8 mouse cellular contexts compared by ENCODE assay signal in genomic region chr17:23610361-23610800, GRCm38 (mm10). TPM values are rescaled to one million over a fixed set of nuclear protein-coding genes. Genes with fewer than 3 reads are reported as not detected.
DNase-seq lines count a peak whose midpoint lies in the region; ATAC-seq lines count a peak whose summit lies in the region.

No protein-coding gene starts in this region.

- no peak overlapping the region for H3K27ac ChIP-seq in heart, embryonic 16.5 days (ENCODE audit: low read length)

- no peak overlapping the region for H3K4me2 ChIP-seq in heart, embryonic 16.5 days (ENCODE audit: low read depth, low read length)

- no peaks in the 10 kb centered on the region for H3K36me3 ChIP-seq in heart, embryonic 16.5 days (ENCODE audit: control insufficient read depth, insufficient read depth)

- peak; percentile 28 for DNase-seq in layer of hippocampus, adult 11-12 months (ENCODE audit: low spot score)
- DNase-seq in layer of hippocampus, adult 9-10 months (ENCODE audit: low spot score), result no peak
- peak; percentile 85 for DNase-seq in MN1 (ENCODE audit: low spot score)
- peak; percentile 77 to 84 for DNase-seq in cerebellum, postnatal 14 days
- DNase-seq in layer of hippocampus, postnatal 14 days (ENCODE audit: low spot score in 2 of 2), result peak; percentile 13 to 26
- peak; percentile 79 to 88 for DNase-seq in thymus, adult 18-20 months

- ATAC-seq in heart, embryonic 16.5 days (replicated peaks; ENCODE audit: extremely low read depth, insufficient read depth, low FRiP score), result peak; percentile 79
- peak; percentile 88 for ATAC-seq in monocyte, adult 5-6 weeks (replicated peaks; ENCODE audit: insufficient number of reproducible peaks, low FRiP score, low TSS enrichment, poor library complexity, severe bottlenecking)

- H3K4me3 ChIP-seq in heart, embryonic 16.5 days (ENCODE audit: low read length), result no peak overlapping the region

- WGBS in heart, embryonic 16.5 days, result 70% methylated on average over 28 of the region's 28 CpGs

- H3K4me1 ChIP-seq in heart, embryonic 16.5 days (ENCODE audit: control insufficient read depth, insufficient read depth, low read length), result no peaks in the 10 kb centered on the region

- H3K9ac ChIP-seq in heart, embryonic 16.5 days (ENCODE audit: low read length), result no peak overlapping the region

- H3K27me3 ChIP-seq in heart, embryonic 16.5 days (ENCODE audit: control insufficient read depth, insufficient read depth, low read length), result no peaks in the 10 kb centered on the region

- H3K9me3 ChIP-seq in heart, embryonic 16.5 days (replicated peaks; ENCODE audit: control insufficient read depth, low read length), result no peaks in the 10 kb centered on the region

RNA-seq across cellular contexts. Expression of gene Zscan10, which starts 9.7 kb away (rescaled TPM):
- not detected in 2 replicates for polyA plus RNA-seq in heart, embryonic 16.5 days (2015; fragmentation: Nextera tagmentation; extraction: Ambion mirVana)
- under 1 TPM in 1 of 2 experiments, not detected in 1; 0.36 TPM for total RNA-seq in layer of hippocampus, postnatal 14 days (2021)
- total RNA-seq in monocyte, adult 5-6 weeks (2017), result not detected in 3 replicates

RNA-seq across cellular contexts. Expression of gene Zfp13, which starts 11.1 kb away (rescaled TPM):
- polyA plus RNA-seq in heart, embryonic 16.5 days (2015; fragmentation: Nextera tagmentation; extraction: Ambion mirVana), result 7.3 and 8.5 TPM in 2 replicates
- 10 to 100 TPM; 29.8 to 30.1 TPM for total RNA-seq in layer of hippocampus, postnatal 14 days (2021)
- total RNA-seq in monocyte, adult 5-6 weeks (2017), result not detected in 3 replicates

RNA-seq across cellular contexts. Expression of gene Mmp25, which starts 34.7 kb away (rescaled TPM):
- polyA plus RNA-seq in heart, embryonic 16.5 days (2015; fragmentation: Nextera tagmentation; extraction: Ambion mirVana), result 0.24 and 0.25 TPM in 2 replicates
- under 1 TPM; 0.85 to 0.86 TPM for total RNA-seq in layer of hippocampus, postnatal 14 days (2021)
- total RNA-seq in monocyte, adult 5-6 weeks (2017), result 0.29 to 4.9 TPM (median 3.0 TPM) in 3 replicates

RNA-seq across cellular contexts. Expression of gene Zfp213, which starts 46.3 kb away (rescaled TPM):
- polyA plus RNA-seq in heart, embryonic 16.5 days (2015; fragmentation: Nextera tagmentation; extraction: Ambion mirVana), result 12.9 and 14.5 TPM in 2 replicates
- 1 to 10 TPM; 4.6 to 6.5 TPM for total RNA-seq in layer of hippocampus, postnatal 14 days (2021)
- total RNA-seq in monocyte, adult 5-6 weeks (2017), result 4.2 to 6.2 TPM (median 5.4 TPM) in 3 replicates

RNA-seq across cellular contexts. Expression of gene Bicdl2, which starts 49.9 kb away (rescaled TPM):
- polyA plus RNA-seq in heart, embryonic 16.5 days (2015; fragmentation: Nextera tagmentation; extraction: Ambion mirVana), result 0.45 and 0.67 TPM in 2 replicates
- not detected for total RNA-seq in layer of hippocampus, postnatal 14 days (2021)
- total RNA-seq in monocyte, adult 5-6 weeks (2017), result 1.4 TPM in 1 of 3 replicates, not detected in the others

Comparison
In these comparisons a context has a peak if more than half of its experiments do, and no peak if none do; other contexts are left out.
1. RNA of gene Zfp13, which starts 11.1 kb away (total RNA-seq): 29.8 to 30.1 TPM in layer of hippocampus, postnatal 14 days; not detected in monocyte, adult 5-6 weeks; every median in the first group is over 10 times any median in the second.